Mouse (Mus musculus) liver, embryonic 16.5 days (tissue): ENCODE measurements around the gene Pdpr. TPM values are rescaled to one million over a fixed set of nuclear protein-coding genes. Genes with fewer than 3 reads are reported as not detected.
"Not testable (repeated sequence)": the region's sequence is repeated elsewhere in the genome, so short reads cannot be mapped to it uniquely, and the experiment has no call there.

Experiments
- ATAC-seq: fragments of 200-750 bp; cut with Nextera tagmentation; 2 replicates; pipeline ENCODE4 v1.8.0; 2017; ENCODE audit warnings: low read depth, mild to moderate bottlenecking, moderate number of reproducible peaks, moderate library complexity
- H3K27ac ChIP-seq: fragments of 300-500 bp; sonication (generic); 2 replicates; pipeline ENCODE4 v1.5.1; 2014; ENCODE audit warnings: mild to moderate bottlenecking, low read length
- H3K27me3 ChIP-seq: fragments of 300-500 bp; sonication (generic); 2 replicates; pipeline ENCODE4 v1.6.1; 2014; ENCODE audit warnings: low read depth, low read length, mixed read lengths; ENCODE audit not compliant: control insufficient read depth, insufficient read depth
- H3K36me3 ChIP-seq: fragments of 300-500 bp; sonication (generic); 2 replicates; pipeline ENCODE4 v1.6.1; 2014; ENCODE audit warnings: mild to moderate bottlenecking; ENCODE audit not compliant: control insufficient read depth, insufficient read depth
- H3K4me1 ChIP-seq: fragments of 300-500 bp; sonication (generic); 2 replicates; pipeline ENCODE4 v1.6.1; 2014; ENCODE audit warnings: low read depth, low read length, mixed read lengths; ENCODE audit not compliant: control insufficient read depth
- H3K4me2 ChIP-seq: fragments of 300-500 bp; sonication (generic); 2 replicates; pipeline ENCODE4 v1.6.1; 2014; ENCODE audit warnings: low read depth, low read length, mixed read lengths
- H3K4me3 ChIP-seq: fragments of 300-500 bp; sonication (generic); 2 replicates; pipeline ENCODE4 v1.5.1; 2014; ENCODE audit warnings: low read depth, mild to moderate bottlenecking, low read length
- H3K9ac ChIP-seq: fragments of 300-500 bp; sonication (generic); 2 replicates; pipeline ENCODE4 v1.6.1; 2014; ENCODE audit warnings: low read depth, low read length
- H3K9me3 ChIP-seq: fragments of 300-500 bp; sonication (generic); replicated peaks from 2 replicates; pipeline ENCODE4 v1.6.1; 2016; ENCODE audit warnings: low read length; ENCODE audit not compliant: control insufficient read depth
- WGBS: fragments of 180-500 bp; shearing (Covaris S2); extraction: QIAGEN DNeasy Blood & Tissue Kit; methylation state at CpG from one replicate; pipeline ENCODE4 v1.1.7; 2014; ENCODE audit not compliant: insufficient replicate concordance; 5-methylcytosine and 5-hydroxymethylcytosine counted together
- polyA plus RNA-seq: library from polyadenylated mRNA; unstranded; fragments of >200 nt; fragmentation: Nextera tagmentation; extraction: Ambion mirVana; gene quantifications from 2 replicates; pipeline ENCODE4 v1.2.1, GENCODE M21; 2015

The Pdpr gene
- polyA plus RNA-seq, 1 experiment from 2014 or later = 2.9 TPM

GRCm38 (mm10) chr8:111079861-111080271, 14.6 kb upstream of the Pdpr start:
- H3K4me3 ChIP-seq = no peak overlapping the region
- 35% methylated on average over 6 of the region's 6 CpGs for WGBS
- no peaks in the 10 kb centered on the region for H3K9me3 ChIP-seq
- ATAC-seq = 0 out of 2 replicates have a peak, but pooled peaks have one; percentile 19
- H3K4me1 ChIP-seq = no peaks in the 10 kb centered on the region
- no peak overlapping the region for H3K27ac ChIP-seq
- no peaks in the 10 kb centered on the region; the same call in none of the 2 replicates for H3K27me3 ChIP-seq
- no peaks in the 10 kb centered on the region for H3K36me3 ChIP-seq
- H3K4me2 ChIP-seq = no peak overlapping the region
- no peak overlapping the region for H3K9ac ChIP-seq

- H3K9me3 ChIP-seq = no peaks in the 10 kb centered on the region
- no peaks in the 10 kb centered on the region for H3K4me1 ChIP-seq
- no peaks in the 10 kb centered on the region; the same call in none of the 2 replicates for H3K27me3 ChIP-seq
- no peak overlapping the region for H3K27ac ChIP-seq
- no peak overlapping the region for H3K9ac ChIP-seq
- no peaks in the 10 kb centered on the region for H3K36me3 ChIP-seq
- no peak overlapping the region for H3K4me3 ChIP-seq
- H3K4me2 ChIP-seq = no peak overlapping the region
- ATAC-seq = no peak
- 61% methylated on average over 12 of the region's 12 CpGs for WGBS
These were observed 12.7 kb upstream of the Pdpr start for GRCm38 (mm10) chr8:111081580-111082258.

DNA sequence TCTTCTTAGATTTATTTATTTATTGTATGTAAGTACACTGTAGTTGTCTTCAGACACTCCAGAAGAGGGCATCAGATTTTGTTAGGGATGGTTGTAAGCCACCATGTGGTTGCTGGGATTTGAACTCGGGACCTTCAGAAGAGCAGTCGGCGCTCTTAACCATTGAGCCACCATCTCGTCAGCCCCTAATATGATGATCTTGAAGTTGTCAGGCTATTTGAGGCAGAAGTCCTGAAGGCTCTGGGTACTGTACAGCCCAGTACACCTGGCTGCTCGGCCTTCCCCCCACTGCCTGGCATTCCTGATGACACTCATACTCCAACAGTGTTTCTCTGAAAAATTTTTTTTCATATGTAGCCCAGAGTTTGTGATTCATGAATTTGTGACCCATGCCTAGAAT, 10.5 kb upstream of the Pdpr start:
- H3K4me3 ChIP-seq, H3K9ac ChIP-seq, ATAC-seq, H3K36me3 ChIP-seq, H3K27me3 ChIP-seq, H3K4me1 ChIP-seq, H3K4me2 ChIP-seq, H3K9me3 ChIP-seq, H3K27ac ChIP-seq: not testable (repeated sequence)
- 67% methylated on average over 5 of the region's 5 CpGs for WGBS

GRCm38 (mm10) chr8:111090126-111090525, 4.3 kb upstream of the Pdpr start:
- Histone ChIP-seq H3K27me3 (no peaks in the 10 kb centered on the region), H3K27ac (no peak overlapping the region), H3K4me1 (peaks cover 7% of the 10 kb centered on the region), H3K36me3 (no peaks in the 10 kb centered on the region), H3K4me3 (no peak overlapping the region), H3K9ac (no peak overlapping the region), H3K9me3 (no peaks in the 10 kb centered on the region), H3K4me2 (no peak overlapping the region)
- 0% methylated on average over 2 of the region's 2 CpGs for WGBS
- no peak for ATAC-seq

GRCm38 (mm10) chr8:111091706-111092105, 2.7 kb upstream of the Pdpr start:
- H3K4me2 ChIP-seq = no peak overlapping the region
- ATAC-seq = no peak
- no peaks in the 10 kb centered on the region for H3K36me3 ChIP-seq
- H3K4me1 ChIP-seq = peaks cover 10% of the 10 kb centered on the region
- H3K27me3 ChIP-seq = no peaks in the 10 kb centered on the region
- no peaks in the 10 kb centered on the region for H3K9me3 ChIP-seq
- no peak overlapping the region for H3K27ac ChIP-seq
- no peak overlapping the region for H3K9ac ChIP-seq
- 69% methylated on average over 7 of the region's 7 CpGs for WGBS
- H3K4me3 ChIP-seq = no peak overlapping the region

- not testable (repeated sequence) for H3K9me3 ChIP-seq, H3K4me3 ChIP-seq, H3K4me2 ChIP-seq, H3K9ac ChIP-seq, ATAC-seq, H3K4me1 ChIP-seq, H3K27me3 ChIP-seq, H3K36me3 ChIP-seq, H3K27ac ChIP-seq
- WGBS = 77% methylated on average over 5 of the region's 6 CpGs
These were observed 2.1 kb upstream of the Pdpr start, which contains the start of gene Clec18a for GRCm38 (mm10) chr8:111092326-111092725. Gene Clec18a (minus strand): TSS chr8:111092426.

DNA sequence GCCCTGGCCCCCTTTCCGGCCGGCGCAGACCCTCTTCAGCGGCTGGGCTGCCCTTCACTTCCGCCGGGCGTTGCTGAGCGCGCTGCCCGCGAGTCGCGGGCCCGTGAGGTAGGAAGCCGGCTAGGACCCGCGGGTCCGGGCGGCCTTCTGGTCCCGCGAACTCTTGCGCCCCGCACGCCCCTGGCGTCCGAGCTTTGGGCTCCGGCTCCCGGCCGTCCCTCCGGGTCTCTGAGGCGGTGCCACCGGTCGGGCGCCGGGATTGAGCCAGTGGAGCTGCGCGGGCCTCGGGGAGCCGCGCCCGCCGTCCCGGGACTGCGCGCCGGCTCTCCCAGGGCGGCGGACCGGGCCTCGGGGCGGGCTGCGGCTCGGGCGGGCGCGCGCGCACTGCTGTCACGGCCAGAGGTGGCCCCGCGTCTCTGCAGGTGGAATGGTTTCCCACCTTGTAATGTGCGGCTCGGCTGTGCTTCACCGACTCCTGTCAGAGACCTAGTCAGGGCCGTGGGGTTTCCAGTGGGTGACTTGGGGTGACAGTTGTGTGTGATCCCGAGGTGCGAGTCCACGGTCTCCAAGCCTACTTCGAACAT, 381 bp downstream of the Pdpr start:
- H3K27ac ChIP-seq, H3K36me3 ChIP-seq, H3K4me1 ChIP-seq, H3K27me3 ChIP-seq, H3K9me3 ChIP-seq: not testable (repeated sequence)
- H3K4me3 ChIP-seq = peak overlapping the region; percentile 72
- peak; percentile 75 for ATAC-seq
- WGBS = under 1% methylated on average over 56 of the region's 69 CpGs
- peak overlapping the region; percentile 84 for H3K4me2 ChIP-seq
- H3K9ac ChIP-seq = peak overlapping the region; percentile 64

DNA sequence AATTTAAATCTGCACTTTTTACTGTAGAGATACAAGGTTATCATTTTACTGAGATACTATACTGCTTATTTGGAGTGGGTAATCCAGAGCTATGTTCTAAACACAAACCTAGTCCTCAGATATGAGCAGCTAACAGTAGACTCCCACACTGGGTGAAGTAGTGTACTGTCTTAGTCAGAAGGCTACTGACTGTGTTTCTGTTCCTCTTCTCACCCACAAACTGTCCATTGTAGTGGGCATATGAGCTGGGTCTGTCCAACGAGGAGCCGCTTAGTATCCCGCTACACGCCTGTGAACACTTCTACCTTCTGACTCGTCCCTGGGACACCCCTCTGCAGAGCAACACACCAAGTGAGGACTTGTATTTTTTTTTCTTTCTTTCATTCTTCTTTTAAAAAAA, 20.5 kb downstream of the Pdpr start:
- WGBS = 85% methylated on average over 5 of the region's 5 CpGs
- H3K4me2 ChIP-seq = no peak overlapping the region
- no peak overlapping the region for H3K27ac ChIP-seq
- no peaks in the 10 kb centered on the region for H3K9me3 ChIP-seq
- H3K4me1 ChIP-seq = no peaks in the 10 kb centered on the region
- no peak overlapping the region for H3K4me3 ChIP-seq
- H3K36me3 ChIP-seq = peaks cover 3% of the 10 kb centered on the region
- no peak overlapping the region for H3K9ac ChIP-seq
- ATAC-seq = no peak
- no peaks in the 10 kb centered on the region for H3K27me3 ChIP-seq

DNA sequence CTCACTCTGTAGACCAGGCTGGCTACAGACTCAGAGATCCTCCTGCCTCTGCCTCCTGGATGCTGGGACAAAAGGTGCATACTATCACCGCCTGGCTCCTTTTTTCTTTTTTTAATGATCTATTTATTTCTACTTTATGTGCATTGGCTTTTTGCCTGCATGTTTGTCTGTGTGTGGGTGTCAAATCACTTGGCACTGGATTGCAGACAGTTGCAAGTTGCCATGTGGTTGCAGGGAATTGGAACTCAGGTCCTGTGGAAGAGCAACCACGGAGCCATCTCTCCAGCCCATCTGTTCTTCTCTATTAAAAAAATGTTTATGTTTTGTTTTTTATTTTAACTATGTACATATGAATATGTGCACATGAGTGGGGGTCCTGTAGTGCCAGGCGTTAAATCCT, 25.1 kb downstream of the Pdpr start:
- no peaks in the 10 kb centered on the region for H3K9me3 ChIP-seq
- 80% methylated on average over 3 of the region's 3 CpGs for WGBS
- no peak overlapping the region for H3K4me2 ChIP-seq
- no peak overlapping the region for H3K27ac ChIP-seq
- no peaks in the 10 kb centered on the region for H3K27me3 ChIP-seq
- ATAC-seq = no peak
- H3K36me3 ChIP-seq = peaks cover 3% of the 10 kb centered on the region
- H3K9ac ChIP-seq = no peak overlapping the region
- no peak overlapping the region for H3K4me3 ChIP-seq
- no peaks in the 10 kb centered on the region for H3K4me1 ChIP-seq
